Mouse (Mus musculus) forebrain, embryonic 11.5 days (tissue): ENCODE measurements around the gene Qk. TPM values are rescaled to one million over a fixed set of nuclear protein-coding genes. Genes with fewer than 3 reads are reported as not detected.

Experiments used
- ATAC-seq: fragments of 200-750 bp; cut with Nextera tagmentation; replicated peaks from 2 replicates; pipeline ENCODE4 v1.8.0; 2017; ENCODE audit warnings: moderate TSS enrichment; ENCODE audit not compliant: low FRiP score
- DNase-seq: peaks from one replicate; pipeline ENCODE4 v3.0.0-alpha.2; 2017; ENCODE audit warnings: low spot score
- H3K27ac ChIP-seq: fragments of 300-500 bp; sonication (generic); 2 replicates; pipeline ENCODE4 v1.5.1; 2014; ENCODE audit warnings: low read depth, low read length
- H3K27me3 ChIP-seq: fragments of 300-500 bp; sonication (generic); 2 replicates; pipeline ENCODE4 v1.6.1; 2014; ENCODE audit warnings: mild to moderate bottlenecking, low read length, mixed read lengths; ENCODE audit not compliant: control insufficient read depth, insufficient read depth
- H3K36me3 ChIP-seq: fragments of 300-500 bp; sonication (generic); 2 replicates; pipeline ENCODE4 v1.6.1; 2014; ENCODE audit warnings: mild to moderate bottlenecking, low read length, moderate library complexity, mixed read lengths; ENCODE audit not compliant: control insufficient read depth, insufficient read depth
- H3K4me1 ChIP-seq: fragments of 300-500 bp; sonication (generic); replicated peaks from 2 replicates; pipeline ENCODE4 v1.6.1; 2014; ENCODE audit warnings: low read length, mixed read lengths; ENCODE audit not compliant: control insufficient read depth, insufficient read depth
- H3K4me2 ChIP-seq: fragments of 300-500 bp; sonication (generic); 2 replicates; pipeline ENCODE4 v1.6.1; 2014; ENCODE audit warnings: low read depth, mild to moderate bottlenecking, low read length, moderate library complexity, mixed read lengths; ENCODE audit not compliant: severe bottlenecking
- H3K4me3 ChIP-seq: fragments of 300-500 bp; sonication (generic); 2 replicates; pipeline ENCODE4 v1.5.1; 2014; ENCODE audit warnings: low read depth, low read length
- H3K9ac ChIP-seq: fragments of 300-500 bp; sonication (generic); 2 replicates; pipeline ENCODE4 v1.6.1; 2014; ENCODE audit warnings: low read length
- H3K9me3 ChIP-seq: fragments of 300-500 bp; sonication (generic); 2 replicates; pipeline ENCODE4 v1.6.1; 2016; ENCODE audit warnings: low read length, mixed read lengths; ENCODE audit not compliant: control insufficient read depth
- WGBS: fragments of 180-500 bp; shearing (Covaris S2); extraction: QIAGEN DNeasy Blood & Tissue Kit; methylation state at CpG from one replicate; pipeline ENCODE4 v1.1.7; 2014; 5-methylcytosine and 5-hydroxymethylcytosine counted together
- polyA plus RNA-seq: library from polyadenylated mRNA; unstranded; fragments of >200 nt; fragmentation: Nextera tagmentation; extraction: Ambion mirVana; gene quantifications from 2 replicates; pipeline ENCODE4 v1.2.1, GENCODE M21; 2014

Gene Qk
- polyA plus RNA-seq, 1 experiment from 2014 or later, result 66.1 TPM

- Histone ChIP-seq H3K27ac (no peak overlapping the region), H3K9ac (no peak overlapping the region), H3K4me3 (no peak overlapping the region), H3K36me3 (no peaks in the 10 kb centered on the region), H3K9me3 (no peaks in the 10 kb centered on the region), H3K4me2 (no peak overlapping the region), H3K4me1 (no peaks in the 10 kb centered on the region), H3K27me3 (no peaks in the 10 kb centered on the region)
- ATAC-seq (no peak), DNase-seq (no peak)
- WGBS, result 49% methylated on average over 4 of the region's 4 CpGs
Measured at GRCm38 (mm10) chr17:10309135-10309623, 10.5 kb downstream of the Qk start.

DNA sequence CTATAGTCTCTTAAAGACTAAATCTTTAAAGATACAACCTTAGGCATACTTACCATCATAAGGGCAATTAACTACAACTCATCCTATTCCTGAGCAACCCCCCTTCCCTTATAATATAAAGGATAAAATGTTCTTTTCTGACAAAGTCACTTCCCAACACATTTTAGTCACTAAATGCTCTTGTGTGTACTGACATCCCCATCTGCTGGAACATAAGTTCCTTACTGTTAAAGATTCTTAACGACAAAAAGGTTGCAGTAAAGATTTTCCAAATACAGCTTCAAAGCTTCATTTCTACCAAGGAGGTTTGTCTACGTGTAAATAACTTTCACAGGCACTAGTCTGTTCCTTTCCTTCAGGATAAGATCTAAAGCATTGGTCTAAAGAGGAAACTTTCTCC, 13.2 kb downstream of the Qk start:
- H3K4me3 ChIP-seq, result no peak overlapping the region
- H3K36me3 ChIP-seq, result no peaks in the 10 kb centered on the region
- no peaks in the 10 kb centered on the region for H3K4me1 ChIP-seq
- DNase-seq (no peak), ATAC-seq (no peak)
- no peak overlapping the region for H3K4me2 ChIP-seq
- 87% methylated on average over 2 of the region's 2 CpGs for WGBS
- no peak overlapping the region for H3K9ac ChIP-seq
- no peaks in the 10 kb centered on the region for H3K27me3 ChIP-seq
- H3K27ac ChIP-seq, result no peak overlapping the region
- no peaks in the 10 kb centered on the region for H3K9me3 ChIP-seq

DNA sequence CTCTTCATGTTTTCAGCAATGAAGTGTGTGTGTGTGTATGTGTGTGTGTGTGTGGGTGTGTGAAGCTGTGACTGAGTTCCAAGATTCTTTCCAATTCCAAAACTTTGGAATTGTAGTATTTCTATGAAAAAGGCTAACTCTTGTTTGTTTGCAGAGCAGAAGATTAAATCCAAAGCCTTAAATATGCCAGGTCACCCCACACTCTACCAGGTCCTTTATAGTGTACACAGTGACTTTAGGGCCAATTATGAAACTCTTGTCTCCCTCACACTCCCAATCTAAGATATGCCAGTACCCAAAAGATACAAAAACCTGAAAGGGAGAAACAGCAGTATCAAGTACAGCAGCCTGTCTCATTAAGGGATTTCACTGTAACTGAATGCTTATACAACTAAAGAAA, 15.7 kb downstream of the Qk start:
- H3K4me3 ChIP-seq, result no peak overlapping the region
- H3K4me1 ChIP-seq, result 0 out of 2 replicates have a peak, but pooled peaks cover 2% of the 10 kb centered on the region
- no peaks in the 10 kb centered on the region for H3K36me3 ChIP-seq
- no peak overlapping the region for H3K4me2 ChIP-seq
- H3K27ac ChIP-seq, result no peak overlapping the region
- no peaks in the 10 kb centered on the region for H3K9me3 ChIP-seq
- H3K9ac ChIP-seq, result no peak overlapping the region
- H3K27me3 ChIP-seq, result no peaks in the 10 kb centered on the region
- ATAC-seq (no peak), DNase-seq (no peak)

DNA sequence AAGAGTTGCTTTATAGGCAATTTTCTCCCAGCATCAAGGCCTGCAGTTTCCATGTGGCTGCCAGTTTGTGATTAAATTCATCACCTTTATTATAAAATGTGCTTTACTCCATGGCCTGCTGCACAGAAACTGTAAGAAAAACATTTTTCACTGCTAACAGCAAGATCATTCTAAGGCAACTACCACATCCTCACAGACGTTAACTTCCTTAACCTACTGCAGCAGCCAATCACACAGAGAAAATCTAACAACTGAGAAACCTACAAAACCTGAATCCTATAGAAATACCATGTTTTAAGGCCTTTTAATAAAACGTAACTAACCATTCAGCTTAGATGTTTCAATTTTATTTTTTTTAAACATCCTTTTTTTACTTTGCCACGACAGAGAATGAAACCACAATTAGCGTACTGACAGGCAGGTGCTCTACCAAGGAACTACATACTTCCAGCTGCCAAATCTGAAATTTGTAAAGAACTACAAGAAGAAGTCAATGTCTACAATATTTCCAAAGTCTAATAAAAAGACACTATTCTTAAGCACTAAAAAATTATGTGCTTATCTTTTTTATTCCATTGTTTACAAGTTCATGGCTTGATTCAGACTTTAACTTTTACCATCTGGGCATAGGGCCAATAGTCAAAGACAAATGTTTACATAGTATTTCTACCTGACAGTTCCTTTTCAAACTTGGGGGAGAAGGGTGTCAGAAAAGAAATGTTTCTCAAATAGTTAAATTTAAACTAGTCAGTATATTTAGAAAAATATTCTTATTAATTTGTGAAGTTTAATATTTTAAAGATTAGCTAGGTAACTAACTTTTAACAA, 18.5 kb downstream of the Qk start:
- DNase-seq, result no peak
- no peak overlapping the region for H3K9ac ChIP-seq
- WGBS, result 83% methylated on average over 4 of the region's 4 CpGs
- no peaks in the 10 kb centered on the region for H3K27me3 ChIP-seq
- H3K9me3 ChIP-seq, result no peaks in the 10 kb centered on the region
- H3K27ac ChIP-seq, result no peak overlapping the region
- H3K4me3 ChIP-seq, result no peak overlapping the region
- H3K36me3 ChIP-seq, result no peaks in the 10 kb centered on the region
- 0 out of 2 replicates have a peak, but pooled peaks cover 2% of the 10 kb centered on the region for H3K4me1 ChIP-seq
- no peak for ATAC-seq
- H3K4me2 ChIP-seq, result no peak overlapping the region

GRCm38 (mm10) chr17:10299396-10299795, 20.3 kb downstream of the Qk start:
- Histone ChIP-seq H3K4me2 (no peak overlapping the region), H3K36me3 (no peaks in the 10 kb centered on the region), H3K9ac (no peak overlapping the region), H3K4me1 (0 out of 2 replicates have a peak, but pooled peaks cover 2% of the 10 kb centered on the region), H3K9me3 (no peaks in the 10 kb centered on the region), H3K27ac (no peak overlapping the region), H3K27me3 (no peaks in the 10 kb centered on the region), H3K4me3 (no peak overlapping the region)
- WGBS, result 88% methylated on average over 1 of the region's 1 CpGs
- no peak for DNase-seq
- no peak for ATAC-seq

DNA sequence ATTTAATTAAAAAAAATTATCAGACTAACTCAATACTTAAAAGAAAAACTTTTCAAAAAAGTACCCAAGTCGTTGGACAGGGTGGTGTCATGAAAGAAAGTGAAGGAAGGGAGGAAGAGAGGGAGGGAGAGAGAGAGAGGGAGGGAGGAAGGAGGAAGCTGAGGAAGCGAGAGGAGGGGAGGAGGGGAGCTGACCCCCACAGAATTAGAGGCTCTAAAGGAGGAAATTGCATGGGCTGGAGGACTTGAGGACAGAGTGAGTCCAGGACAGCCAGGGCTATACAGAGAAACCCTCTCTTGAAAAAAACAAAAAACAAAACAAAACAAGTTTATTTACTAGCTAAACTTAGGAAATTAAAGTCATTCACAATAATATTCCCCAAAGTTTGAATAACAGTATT, 27.1 kb downstream of the Qk start:
- Histone ChIP-seq H3K27me3 (no peaks in the 10 kb centered on the region), H3K36me3 (no peaks in the 10 kb centered on the region), H3K27ac (no peak overlapping the region), H3K4me2 (no peak overlapping the region), H3K4me3 (no peak overlapping the region), H3K9ac (no peak overlapping the region), H3K9me3 (no peaks in the 10 kb centered on the region), H3K4me1 (no peaks in the 10 kb centered on the region)
- DNase-seq, result no peak
- no peak for ATAC-seq
- WGBS, result 62% methylated on average over 2 of the region's 2 CpGs

DNA sequence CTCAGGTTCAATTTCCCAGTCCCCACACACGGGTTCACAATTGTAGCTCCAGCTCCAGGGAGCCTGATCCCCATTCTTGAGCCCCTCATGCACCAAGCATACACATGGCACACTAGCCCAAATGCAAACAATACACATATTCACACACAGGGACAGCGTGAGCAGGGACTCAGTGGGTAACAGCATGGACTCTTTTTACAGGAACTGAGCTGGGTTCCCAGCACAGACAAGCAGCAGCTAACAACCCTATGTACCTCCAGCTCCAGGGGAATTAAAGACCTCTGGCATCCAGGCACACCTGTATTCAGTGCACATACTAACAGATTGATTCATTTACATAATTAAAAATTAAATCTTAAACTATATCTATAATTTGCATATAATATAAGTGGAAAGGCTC, 34.9 kb downstream of the Qk start:
- Histone ChIP-seq H3K4me1 (no peaks in the 10 kb centered on the region), H3K27ac (no peak overlapping the region), H3K9ac (no peak overlapping the region), H3K9me3 (no peaks in the 10 kb centered on the region), H3K36me3 (no peaks in the 10 kb centered on the region), H3K4me3 (no peak overlapping the region), H3K4me2 (no peak overlapping the region), H3K27me3 (no peaks in the 10 kb centered on the region)
- no peak for ATAC-seq
- 55% methylated on average over 2 of the region's 2 CpGs for WGBS
- peak; percentile 50 for DNase-seq

DNA sequence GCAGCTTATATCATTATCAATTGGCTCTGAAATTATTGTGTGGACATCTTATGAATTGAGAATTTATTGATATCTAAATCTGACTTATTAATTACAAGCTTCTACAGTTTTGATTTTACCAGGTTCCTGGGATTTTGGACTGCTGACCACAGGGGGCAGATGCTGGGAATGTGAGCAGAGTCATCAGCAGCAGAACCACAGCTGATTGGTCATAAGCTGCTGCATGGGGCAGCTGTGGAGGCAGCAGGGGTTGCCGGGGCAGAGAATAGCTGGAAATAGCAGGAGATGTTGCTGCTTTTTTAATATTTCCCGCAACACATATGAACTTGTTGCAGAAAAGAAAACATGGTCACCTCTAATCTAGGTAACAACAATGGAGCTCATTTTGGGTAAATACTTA, 40.1 kb downstream of the Qk start:
- ATAC-seq (no peak), DNase-seq (no peak)
- Histone ChIP-seq H3K27me3 (no peaks in the 10 kb centered on the region), H3K36me3 (peaks cover 2% of the 10 kb centered on the region; the same call in 1 of the 2 replicates), H3K27ac (no peak overlapping the region), H3K4me1 (no peaks in the 10 kb centered on the region), H3K4me3 (no peak overlapping the region), H3K9ac (no peak overlapping the region), H3K4me2 (no peak overlapping the region), H3K9me3 (no peaks in the 10 kb centered on the region)
- WGBS, result 92% methylated on average over 2 of the region's 2 CpGs

GRCm38 (mm10) chr17:10269518-10269917, 50.1 kb downstream of the Qk start:
- WGBS, result 31% methylated on average over 3 of the region's 3 CpGs
- Histone ChIP-seq H3K4me1 (peaks cover 2% of the 10 kb centered on the region; the same call in 1 of the 2 replicates), H3K4me3 (no peak overlapping the region), H3K27me3 (no peaks in the 10 kb centered on the region), H3K36me3 (no peaks in the 10 kb centered on the region), H3K27ac (no peak overlapping the region), H3K9ac (no peak overlapping the region), H3K9me3 (no peaks in the 10 kb centered on the region), H3K4me2 (no peak overlapping the region)
- ATAC-seq (no peak), DNase-seq (no peak)
